Mouse (Mus musculus): ENCODE results near the gene Sfmbt1.

DNA sequence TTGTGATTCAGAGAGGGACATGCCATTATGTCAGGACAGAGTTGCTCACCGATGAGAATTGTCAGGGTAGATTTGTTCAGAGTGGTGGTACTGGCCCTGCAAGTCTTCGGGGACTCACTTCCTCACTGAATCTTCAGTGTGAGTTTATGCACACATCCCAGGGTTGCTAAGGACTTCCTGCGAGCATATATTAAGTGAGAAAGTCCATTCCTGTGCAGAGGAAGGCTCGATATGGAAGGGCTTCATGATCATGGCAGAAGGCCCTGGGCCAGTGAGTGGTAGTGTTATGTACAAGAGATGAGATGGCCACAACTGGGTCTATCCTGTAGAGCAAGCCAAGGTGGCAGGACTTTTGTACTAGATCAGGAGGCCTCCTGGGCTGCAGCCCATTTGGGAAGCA lies 112.8 kb downstream of the Sfmbt1 start:
- TF ChIP-seq POLR2A (IDR thresholded peaks at IDR 0.05; ENCODE audit: extremely low read depth, insufficient read depth, low read length) = no peak
- TF ChIP-seq CTCF (IDR thresholded peaks at IDR 0.05; ENCODE audit: low read depth, low read length) = no peak
